Mouse (Mus musculus): Measurements from ENCODE around the gene Zfp609.

- TF ChIP-seq POLR2A (IDR thresholded peaks at IDR 0.05; ENCODE audit: control insufficient read depth, low read depth, low read length) (no peak), CTCF (IDR thresholded peaks at IDR 0.05; ENCODE audit: control insufficient read depth, insufficient read depth, insufficient replicate concordance, low read depth, low read length) (no peak)
These were observed 100.9 kb downstream of the Zfp609 start for GRCm38 (mm10) chr9:65726431-65726830.

All from testis, adult 2 months (tissue).